Mouse (Mus musculus): ENCODE data around the gene Slk. TPM values are rescaled to one million over a fixed set of nuclear protein-coding genes. Genes with fewer than 3 reads are reported as not detected.
"Not testable (repeated sequence)": the region's sequence is repeated elsewhere in the genome, so short reads cannot be mapped to it uniquely, and the experiment has no call there.

The Slk gene
- polyA plus RNA-seq, 1 experiment from 2014 or later, result 9.3 TPM

- Histone ChIP-seq H3K9ac (no peak overlapping the region), H3K4me1 (no peaks in the 10 kb centered on the region; the same call in 1 of the 2 replicates), H3K9me3 (replicated peaks) (no peaks in the 10 kb centered on the region), H3K4me2 (no peak overlapping the region), H3K36me3 (no peaks in the 10 kb centered on the region), H3K27ac (no peak overlapping the region), H3K27me3 (replicated peaks) (no peaks in the 10 kb centered on the region), H3K4me3 (no peak overlapping the region)
- 81% methylated on average over 11 of the region's 11 CpGs for WGBS (ENCODE audit: insufficient replicate concordance)
- peak; percentile 70 for ATAC-seq
Observed at GRCm38 (mm10) chr19:47548432-47549076, 30.9 kb upstream of the Slk start.

- H3K27ac ChIP-seq, result no peak overlapping the region
- no peak for ATAC-seq
- WGBS (ENCODE audit: insufficient replicate concordance), result 80% methylated on average over 9 of the region's 9 CpGs
- H3K4me1 ChIP-seq, result no peaks in the 10 kb centered on the region; the same call in 1 of the 2 replicates
- no peak overlapping the region for H3K4me3 ChIP-seq
- no peaks in the 10 kb centered on the region for H3K27me3 ChIP-seq (replicated peaks)
- H3K4me2 ChIP-seq, result no peak overlapping the region
- H3K9me3 ChIP-seq (replicated peaks), result no peaks in the 10 kb centered on the region
- H3K9ac ChIP-seq, result no peak overlapping the region
- no peaks in the 10 kb centered on the region for H3K36me3 ChIP-seq
Observed at GRCm38 (mm10) chr19:47549174-47549573, 30.3 kb upstream of the Slk start.

GRCm38 (mm10) chr19:47549584-47549983, 29.9 kb upstream of the Slk start:
- Histone ChIP-seq H3K9me3 (replicated peaks) (no peaks in the 10 kb centered on the region), H3K27me3 (replicated peaks) (no peaks in the 10 kb centered on the region), H3K4me1 (no peaks in the 10 kb centered on the region; the same call in 1 of the 2 replicates), H3K27ac (no peak overlapping the region), H3K9ac (no peak overlapping the region), H3K4me3 (no peak overlapping the region), H3K4me2 (no peak overlapping the region), H3K36me3 (no peaks in the 10 kb centered on the region)
- ATAC-seq, result no peak
- 76% methylated on average over 4 of the region's 4 CpGs for WGBS (ENCODE audit: insufficient replicate concordance)

GRCm38 (mm10) chr19:47559145-47559544, 20.3 kb upstream of the Slk start:
- Histone ChIP-seq H3K9me3 (replicated peaks) (no peaks in the 10 kb centered on the region), H3K4me3 (no peak overlapping the region), H3K4me2 (no peak overlapping the region), H3K27me3 (replicated peaks) (no peaks in the 10 kb centered on the region), H3K4me1 (peaks cover 25% of the 10 kb centered on the region), H3K27ac (no peak overlapping the region), H3K36me3 (no peaks in the 10 kb centered on the region), H3K9ac (no peak overlapping the region)
- no peak for ATAC-seq
- 75% methylated on average over 5 of the region's 5 CpGs for WGBS (ENCODE audit: insufficient replicate concordance)

- 65% methylated on average over 14 of the region's 14 CpGs for WGBS (ENCODE audit: insufficient replicate concordance)
- H3K27me3 ChIP-seq (replicated peaks), result no peaks in the 10 kb centered on the region
- no peak overlapping the region for H3K27ac ChIP-seq
- peaks cover 25% of the 10 kb centered on the region for H3K4me1 ChIP-seq
- ATAC-seq, result no peak
- H3K36me3 ChIP-seq, result no peaks in the 10 kb centered on the region
- no peak overlapping the region for H3K4me2 ChIP-seq
- H3K9ac ChIP-seq, result no peak overlapping the region
- no peak overlapping the region for H3K4me3 ChIP-seq
- no peaks in the 10 kb centered on the region for H3K9me3 ChIP-seq (replicated peaks)
Observed at GRCm38 (mm10) chr19:47559751-47560512, 19.5 kb upstream of the Slk start.

- WGBS (ENCODE audit: insufficient replicate concordance), result 41% methylated on average over 12 of the region's 12 CpGs
- Histone ChIP-seq H3K27me3 (replicated peaks) (no peaks in the 10 kb centered on the region), H3K36me3 (no peaks in the 10 kb centered on the region), H3K9ac (no peak overlapping the region), H3K9me3 (replicated peaks) (no peaks in the 10 kb centered on the region), H3K4me2 (peak overlapping the region; percentile 34), H3K27ac (0 out of 2 replicates have a peak overlapping the region, but pooled peaks have one; percentile 8), H3K4me1 (peaks cover 25% of the 10 kb centered on the region), H3K4me3 (no peak overlapping the region)
- ATAC-seq, result peak; percentile 80
Observed at GRCm38 (mm10) chr19:47560544-47561161, 18.8 kb upstream of the Slk start.

GRCm38 (mm10) chr19:47561996-47562441, 17.5 kb upstream of the Slk start:
- no peaks in the 10 kb centered on the region for H3K27me3 ChIP-seq (replicated peaks)
- H3K4me2 ChIP-seq, result no peak overlapping the region
- no peak overlapping the region for H3K9ac ChIP-seq
- no peak overlapping the region for H3K4me3 ChIP-seq
- no peaks in the 10 kb centered on the region for H3K36me3 ChIP-seq
- peaks cover 36% of the 10 kb centered on the region for H3K4me1 ChIP-seq
- H3K9me3 ChIP-seq (replicated peaks), result no peaks in the 10 kb centered on the region
- ATAC-seq, result no peak
- H3K27ac ChIP-seq, result no peak overlapping the region
- WGBS (ENCODE audit: insufficient replicate concordance), result 62% methylated on average over 5 of the region's 5 CpGs

- H3K9me3 ChIP-seq (replicated peaks), result no peaks in the 10 kb centered on the region
- 62% methylated on average over 13 of the region's 13 CpGs for WGBS (ENCODE audit: insufficient replicate concordance)
- no peak overlapping the region for H3K9ac ChIP-seq
- H3K4me3 ChIP-seq, result no peak overlapping the region
- no peak overlapping the region for H3K27ac ChIP-seq
- no peaks in the 10 kb centered on the region for H3K36me3 ChIP-seq
- no peak for ATAC-seq
- H3K27me3 ChIP-seq (replicated peaks), result no peaks in the 10 kb centered on the region
- H3K4me1 ChIP-seq, result peaks cover 36% of the 10 kb centered on the region
- no peak overlapping the region for H3K4me2 ChIP-seq
Observed at GRCm38 (mm10) chr19:47563715-47564114, 15.8 kb upstream of the Slk start.

GRCm38 (mm10) chr19:47565031-47565654, 14.3 kb upstream of the Slk start:
- Histone ChIP-seq H3K4me2 (no peak overlapping the region), H3K4me3 (no peak overlapping the region), H3K4me1 (peaks cover 29% of the 10 kb centered on the region), H3K9me3 (replicated peaks) (no peaks in the 10 kb centered on the region), H3K9ac (no peak overlapping the region), H3K27ac (no peak overlapping the region), H3K27me3 (replicated peaks) (no peaks in the 10 kb centered on the region), H3K36me3 (no peaks in the 10 kb centered on the region)
- 72% methylated on average over 17 of the region's 17 CpGs for WGBS (ENCODE audit: insufficient replicate concordance)
- no peak for ATAC-seq

- no peak for ATAC-seq
Observed at GRCm38 (mm10) chr19:47565994-47566393, 13.5 kb upstream of the Slk start.

GRCm38 (mm10) chr19:47570042-47570441, 9.4 kb upstream of the Slk start:
- H3K4me1 ChIP-seq, result peaks cover 12% of the 10 kb centered on the region
- H3K27ac ChIP-seq, result no peak overlapping the region
- H3K27me3 ChIP-seq (replicated peaks), result no peaks in the 10 kb centered on the region
- no peak overlapping the region for H3K9ac ChIP-seq
- H3K4me3 ChIP-seq, result no peak overlapping the region
- no peak for ATAC-seq
- 76% methylated on average over 5 of the region's 5 CpGs for WGBS (ENCODE audit: insufficient replicate concordance)
- no peaks in the 10 kb centered on the region for H3K36me3 ChIP-seq
- H3K9me3 ChIP-seq (replicated peaks), result no peaks in the 10 kb centered on the region
- no peak overlapping the region for H3K4me2 ChIP-seq

More at GRCm38 (mm10) chr19:47565994-47566393, 13.5 kb upstream of the Slk start:
- Histone ChIP-seq H3K27me3 (replicated peaks) (no peaks in the 10 kb centered on the region), H3K4me1 (peaks cover 21% of the 10 kb centered on the region), H3K9ac (no peak overlapping the region), H3K4me3 (no peak overlapping the region), H3K9me3 (replicated peaks) (no peaks in the 10 kb centered on the region), H3K27ac (no peak overlapping the region), H3K4me2 (no peak overlapping the region), H3K36me3 (no peaks in the 10 kb centered on the region)
- 72% methylated on average over 8 of the region's 8 CpGs for WGBS (ENCODE audit: insufficient replicate concordance)

- 51% methylated on average over 4 of the region's 4 CpGs for WGBS (ENCODE audit: insufficient replicate concordance)
- H3K4me1 ChIP-seq; H3K4me2 ChIP-seq; H3K9ac ChIP-seq; H3K9me3 ChIP-seq (replicated peaks); H3K36me3 ChIP-seq; H3K27ac ChIP-seq; H3K4me3 ChIP-seq; H3K27me3 ChIP-seq (replicated peaks); ATAC-seq: not testable (repeated sequence)
Observed at GRCm38 (mm10) chr19:47571981-47572380, 7.5 kb upstream of the Slk start.

All from liver, embryonic 12.5 days (tissue).